Mouse (Mus musculus) hindbrain, postnatal 0 days (tissue): ENCODE measurements around the gene Btbd35f27. TPM values are rescaled to one million over a fixed set of nuclear protein-coding genes. Genes with fewer than 3 reads are reported as not detected.
"Not testable (repeated sequence)": the region's sequence is repeated elsewhere in the genome, so short reads cannot be mapped to it uniquely, and the experiment has no call there.

ENCODE experiments used
- ATAC-seq: fragments of 200-750 bp; cut with Nextera tagmentation; 2 replicates; pipeline ENCODE4 v1.8.0; 2017; ENCODE audit warnings: mild to moderate bottlenecking, moderate TSS enrichment, moderate library complexity
- DNase-seq: peaks from one replicate; pipeline ENCODE4 v3.0.0-alpha.2; 2015; ENCODE audit warnings: low spot score
- H3K27ac ChIP-seq: fragments of 300-500 bp; sonication (generic); 2 replicates; pipeline ENCODE4 v1.5.1; 2014; ENCODE audit warnings: mild to moderate bottlenecking
- H3K27me3 ChIP-seq: fragments of 300-500 bp; sonication (generic); 2 replicates; pipeline ENCODE4 v1.6.1; 2014; ENCODE audit warnings: low read length, mixed read lengths; ENCODE audit not compliant: insufficient read depth
- H3K36me3 ChIP-seq: fragments of 300-500 bp; sonication (generic); 2 replicates; pipeline ENCODE4 v1.6.1; 2014; ENCODE audit warnings: low read length, mixed read lengths; ENCODE audit not compliant: insufficient read depth
- H3K4me1 ChIP-seq: fragments of 300-500 bp; sonication (generic); 2 replicates; pipeline ENCODE4 v1.6.1; 2014; ENCODE audit warnings: antibody characterized with exemption, low read length, mixed read lengths; ENCODE audit not compliant: insufficient read depth
- H3K4me2 ChIP-seq: fragments of 300-500 bp; sonication (generic); 2 replicates; pipeline ENCODE4 v1.6.1; 2014; ENCODE audit warnings: low read depth, mild to moderate bottlenecking, low read length, moderate library complexity, mixed read lengths
- H3K4me3 ChIP-seq: fragments of 300-500 bp; sonication (generic); 2 replicates; pipeline ENCODE4 v1.5.1; 2014; ENCODE audit warnings: low read length
- H3K9ac ChIP-seq: fragments of 300-500 bp; sonication (generic); replicated peaks from 2 replicates; pipeline ENCODE4 v1.6.1; 2014; ENCODE audit warnings: mild to moderate bottlenecking, low read length, moderate library complexity, mixed read lengths
- H3K9me3 ChIP-seq: fragments of 300-500 bp; sonication (generic); 2 replicates; pipeline ENCODE4 v1.6.1; 2016; ENCODE audit warnings: low read length, mixed read lengths
- WGBS: fragments of 180-500 bp; shearing (Covaris S2); extraction: QIAGEN DNeasy Blood & Tissue Kit; methylation state at CpG from one replicate; pipeline ENCODE4 v1.1.7; 2014; 5-methylcytosine and 5-hydroxymethylcytosine counted together
- polyA plus RNA-seq: library from polyadenylated mRNA; unstranded; fragments of >200 nt; fragmentation: Nextera tagmentation; extraction: Ambion mirVana; gene quantifications from 2 replicates; pipeline ENCODE4 v1.2.1, GENCODE M21; 2015
- total RNA-seq: library from RNA; depleted of rRNA; stranded (reverse); fragments of >200 nt; gene quantifications from 2 replicates; pipeline ENCODE4 v1.2.3, GENCODE M21; 2014; rRNA removed

Gene Btbd35f27
- total RNA-seq (not detected in 2 replicates), polyA plus RNA-seq (not detected in 2 replicates)

DNA sequence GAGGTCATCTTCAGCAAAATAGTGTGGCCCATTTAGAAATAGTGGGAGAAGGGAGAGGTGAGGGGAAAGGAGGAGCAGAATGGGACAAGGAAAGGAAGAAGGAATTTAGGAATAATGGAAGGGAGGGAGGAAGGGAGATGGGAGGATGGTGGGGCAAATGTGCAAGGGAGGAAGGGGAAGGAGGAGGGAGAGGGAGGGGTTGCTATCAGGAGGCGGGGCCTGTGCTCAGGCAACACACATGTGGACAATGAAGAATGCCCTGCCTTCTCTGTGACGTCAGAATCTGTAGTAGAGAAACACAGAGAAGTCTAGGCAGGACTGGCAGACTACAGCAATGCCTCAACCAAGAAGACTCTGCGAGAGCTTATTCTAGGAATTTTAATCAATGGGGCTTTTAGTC lies at the start of gene Btbd35f27:
TSS of gene Btbd35f27 (plus strand) at position 301 of the 400 bp plus-strand sequence.
- H3K27ac ChIP-seq, H3K4me1 ChIP-seq, H3K36me3 ChIP-seq, H3K4me3 ChIP-seq, DNase-seq, H3K9ac ChIP-seq, H3K27me3 ChIP-seq, ATAC-seq, H3K9me3 ChIP-seq, H3K4me2 ChIP-seq: not testable (repeated sequence)
- WGBS, result 92% methylated on average over 1 of the region's 3 CpGs

Other genes with a start within 250 kb of the Btbd35f27 start
- gene Btbd35f4, start 151.6 kb upstream of the Btbd35f27 start, total RNA-seq, result not detected in 2 replicates
- not detected in 2 replicates for gene Btbd35f4, start 151.6 kb upstream of the Btbd35f27 start, polyA plus RNA-seq